Mouse (Mus musculus) ES-E14 (cell line): ENCODE results near the gene Tfap2e. TPM values are rescaled to one million over a fixed set of nuclear protein-coding genes. Genes with fewer than 3 reads are reported as not detected.

Experiments
- DNase-seq: peaks from one replicate; pipeline ENCODE4 v3.0.0-alpha.2; 2013; ENCODE audit warnings: low read depth, low spot score
- H3K27ac ChIP-seq: 2 replicates; pipeline ENCODE4 v1.5.1; 2012; ENCODE audit warnings: low read depth, mild to moderate bottlenecking, low read length, moderate library complexity, mixed read lengths; ENCODE audit not compliant: poor library complexity, insufficient read depth, severe bottlenecking
- H3K36me3 ChIP-seq: 2 replicates; pipeline ENCODE4 v1.6.1; 2012; ENCODE audit warnings: mild to moderate bottlenecking, low read length, moderate library complexity, mixed read lengths; ENCODE audit not compliant: control insufficient read depth, poor library complexity, insufficient read depth, severe bottlenecking
- H3K4me1 ChIP-seq, 2 experiments: fragments of 150-350 bp in 1 of 2; sonication (generic) in 1 of 2; 2 replicates each; pipeline ENCODE4 v1.6.1; 2012; ENCODE audit warnings: low read length in 2 of 2, mild to moderate bottlenecking in 1 of 2, mixed read lengths in 1 of 2; ENCODE audit not compliant: control insufficient read depth in 2 of 2, insufficient read depth in 2 of 2, poor library complexity in 1 of 2
- H3K4me3 ChIP-seq, 2 experiments: fragments of 150-350 bp in 1 of 2; sonication (generic) in 1 of 2; 2 replicates each; pipeline ENCODE4 v1.5.1; 2012; ENCODE audit warnings: low read length in 2 of 2, low read depth in 1 of 2, mild to moderate bottlenecking in 1 of 2, mixed read lengths in 1 of 2; ENCODE audit not compliant: insufficient read depth in 1 of 2, poor library complexity in 1 of 2, severe bottlenecking in 1 of 2
- H3K9ac ChIP-seq: 2 replicates; pipeline ENCODE4 v1.6.1; 2012; ENCODE audit warnings: low read depth, mild to moderate bottlenecking, low read length, mixed read lengths; ENCODE audit not compliant: poor library complexity, insufficient read depth, severe bottlenecking
- H3K9me3 ChIP-seq: fragments of 150-350 bp; sonication (generic); 2 replicates; pipeline ENCODE4 v1.6.1; 2012; ENCODE audit warnings: low read depth, mild to moderate bottlenecking, low read length; ENCODE audit not compliant: control insufficient read depth, insufficient read depth
- CHD2 ChIP-seq: IDR thresholded peaks from 2 replicates; pipeline ENCODE4 v1.6.1; 2014; ENCODE audit warnings: mild to moderate bottlenecking, low read depth, low read length, inconsistent platforms
- HCFC1 ChIP-seq: IDR thresholded peaks from 2 replicates; pipeline ENCODE4 v1.6.1; 2012; ENCODE audit warnings: low read length, inconsistent platforms, borderline replicate concordance; ENCODE audit not compliant: insufficient read depth
- MAFK ChIP-seq: IDR thresholded peaks from 2 replicates; pipeline ENCODE4 v1.6.1; 2014; ENCODE audit warnings: mild to moderate bottlenecking, low read depth, low read length, inconsistent platforms; ENCODE audit not compliant: insufficient read depth
- ZC3H11A ChIP-seq: IDR thresholded peaks from 2 replicates; pipeline ENCODE4 v1.6.1; 2012; ENCODE audit warnings: low read depth, mild to moderate bottlenecking, inconsistent platforms, low read length, borderline replicate concordance
- ZNF384 ChIP-seq: IDR thresholded peaks from 2 replicates; pipeline ENCODE4 v1.6.1; 2012; ENCODE audit warnings: low read depth, low read length, inconsistent platforms
- in situ Hi-C, 2 experiments: fragments of 600-800 bp; cut with MboI; formaldehyde crosslinking; loops; one replicate each; pipeline ENCODE4 v1.15.1; 2025; ENCODE audit warnings: low sequenced_read_pairs in 2 of 2, inconsistent platforms in 1 of 2; ENCODE audit not compliant: unreplicated experiment in 2 of 2
- total RNA-seq: library from RNA; depleted of rRNA; stranded (reverse); fragments of 300-350 nt; gene quantifications from 2 replicates; pipeline ENCODE4 v1.2.3, GENCODE M21; 2012

Tfap2e gene
- total RNA-seq, 1 experiment: 0.49 TPM

DNA sequence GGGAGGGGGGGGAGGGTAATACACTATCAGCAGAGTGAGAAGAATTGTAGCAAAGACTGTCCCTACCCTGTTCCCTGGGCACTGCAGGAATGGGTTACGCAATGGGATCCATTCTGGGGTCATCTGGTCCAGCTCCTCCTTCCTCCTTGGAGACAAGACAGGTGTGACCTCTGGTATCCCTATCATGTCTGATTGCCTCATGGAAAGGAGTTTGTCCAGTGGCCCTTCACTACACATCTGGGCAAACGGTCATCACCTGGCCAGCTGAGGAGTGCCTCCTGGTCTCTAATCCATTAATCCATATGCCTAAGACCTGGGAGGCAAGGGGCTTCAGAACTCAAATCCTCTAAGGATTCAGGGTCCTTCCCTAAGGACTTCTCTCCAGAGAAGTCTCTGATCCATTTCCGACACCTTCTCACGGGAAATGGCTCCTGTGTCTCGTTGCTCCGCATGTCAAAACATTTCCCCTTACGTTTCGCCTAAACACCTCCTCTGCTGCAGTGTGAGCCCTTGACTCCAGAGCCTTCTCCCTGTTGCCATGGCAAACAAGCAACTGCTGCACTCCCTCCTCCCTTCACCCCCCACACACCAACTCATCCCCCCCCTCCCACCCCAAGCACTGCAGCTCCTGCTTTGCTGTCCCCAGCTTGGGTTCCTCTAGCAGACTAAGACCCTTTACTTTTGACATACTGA is 15.0 kb upstream of the Tfap2e start:
- H3K9me3 ChIP-seq: no peaks in the 10 kb centered on the region
- TF ChIP-seq MAFK: no peak
- no peak for TF ChIP-seq ZC3H11A
- TF ChIP-seq ZNF384: no peak
- TF ChIP-seq CHD2: no peak
- no peak for TF ChIP-seq HCFC1
- no peak overlapping the region for H3K9ac ChIP-seq
- no peak overlapping the region for H3K27ac ChIP-seq
- in situ Hi-C loops: no loop called here
- peaks cover 0 to 10% of the 10 kb centered on the region in 2 experiments; a peak in 1 of 4 replicates for H3K4me1 ChIP-seq
- H3K4me3 ChIP-seq: no peak overlapping the region
- peaks cover 22% of the 10 kb centered on the region for H3K36me3 ChIP-seq
- no peak for DNase-seq

DNA sequence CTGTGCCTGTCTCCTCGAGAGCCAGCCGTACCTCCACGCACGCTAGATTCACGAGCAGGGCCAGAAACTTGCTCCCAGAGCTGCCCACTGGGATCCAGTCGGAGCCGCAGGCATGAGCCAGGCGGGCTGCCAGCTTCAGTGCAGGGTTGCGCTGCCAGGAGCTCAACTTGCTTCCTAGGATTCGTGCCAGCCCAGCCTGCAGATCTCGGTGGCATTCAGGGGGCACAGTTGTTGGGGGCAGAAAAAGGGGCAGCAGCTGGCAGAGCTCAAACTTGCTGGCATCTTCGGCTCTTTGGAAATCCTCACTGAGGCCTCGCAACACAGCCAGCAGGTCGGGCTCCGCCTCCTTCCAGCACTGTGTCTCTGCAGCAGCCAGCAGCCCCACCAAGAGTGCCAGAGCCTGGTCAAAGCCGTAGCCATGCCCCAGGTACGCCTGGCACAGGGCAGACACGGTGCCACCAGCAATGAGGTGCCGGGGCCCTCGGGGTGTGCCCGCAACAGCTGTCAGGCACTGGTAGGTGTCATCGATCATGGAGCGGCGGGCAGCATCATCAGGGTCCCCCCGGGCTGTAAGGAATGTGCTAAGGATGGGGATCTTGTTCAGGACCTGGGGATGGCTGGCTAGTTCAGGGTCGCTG is 14.1 kb upstream of the Tfap2e start:
- DNase-seq: no peak
- Histone ChIP-seq H3K36me3 (peaks cover 25% of the 10 kb centered on the region), H3K27ac (no peak overlapping the region), H3K4me1 (peaks cover 0 to 12% of the 10 kb centered on the region in 2 experiments; a peak in 1 of 4 replicates), H3K9ac (no peak overlapping the region), H3K4me3 (no peak overlapping the region), H3K9me3 (no peaks in the 10 kb centered on the region)
- TF ChIP-seq MAFK (no peak), ZNF384 (no peak), ZC3H11A (no peak), HCFC1 (no peak), CHD2 (no peak)
- in situ Hi-C loops: no loop called here

- in situ Hi-C loops: no loop called here
- no peak overlapping the region for H3K9ac ChIP-seq
Measured at GRCm38 (mm10) chr4:126749553-126749952, 13.5 kb upstream of the Tfap2e start.

GRCm38 (mm10) chr4:126748381-126748780 is 12.3 kb upstream of the Tfap2e start:
- H3K36me3 ChIP-seq: peaks cover 30% of the 10 kb centered on the region
- H3K9ac ChIP-seq: no peak overlapping the region
- in situ Hi-C loops: no loop called here
- H3K27ac ChIP-seq: no peak overlapping the region
- no peak for DNase-seq
- no peaks in the 10 kb centered on the region for H3K9me3 ChIP-seq
- H3K4me3 ChIP-seq: no peak overlapping the region
- peaks cover 0 to 23% of the 10 kb centered on the region in 2 experiments; a peak in 1 of 4 replicates for H3K4me1 ChIP-seq
- TF ChIP-seq MAFK: no peak
- no peak for TF ChIP-seq ZNF384
- no peak for TF ChIP-seq CHD2

More at GRCm38 (mm10) chr4:126749553-126749952, 13.5 kb upstream of the Tfap2e start:
- no peak for DNase-seq
- Histone ChIP-seq H3K4me1 (peaks cover 0 to 15% of the 10 kb centered on the region in 2 experiments; a peak in 1 of 4 replicates), H3K27ac (no peak overlapping the region), H3K9me3 (no peaks in the 10 kb centered on the region), H3K36me3 (peaks cover 30% of the 10 kb centered on the region), H3K4me3 (no peak overlapping the region)
- no peak for TF ChIP-seq MAFK
- TF ChIP-seq HCFC1: no peak
